Comparison of ENCODE assay signal across 25 mouse cellular contexts in the genomic region with DNA sequence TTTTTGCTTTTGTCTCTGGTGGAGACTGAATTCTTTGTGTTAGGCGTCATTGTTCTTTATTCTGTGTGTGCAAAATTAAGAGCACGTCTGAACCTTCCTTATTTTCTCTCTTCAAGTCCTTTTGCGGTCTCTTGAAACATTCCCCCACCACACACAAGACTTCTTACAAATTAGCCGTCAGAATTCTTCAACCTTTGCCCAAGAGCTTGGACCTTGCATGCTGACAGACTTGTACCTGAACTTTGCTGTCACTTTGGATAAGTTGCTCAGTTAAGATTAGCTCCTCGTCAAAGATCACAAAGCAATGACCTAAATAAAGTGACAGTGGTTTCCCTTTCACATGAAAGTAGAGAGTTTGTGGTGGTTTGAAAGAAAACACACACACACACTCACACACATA. TPM values are rescaled to one million over a fixed set of nuclear protein-coding genes. Genes with fewer than 3 reads are reported as not detected.
DNase-seq lines count a peak whose midpoint lies in the region; ATAC-seq and TF ChIP-seq lines count a peak whose summit lies in the region.
"Had no signal": no experiment of that assay in that cellular context is flagged by ENCODE, and none has a peak within 500 bp of the region (broad histone marks: within the 10 kb centered on the region; RNA-seq: fewer than 3 reads in every experiment).

No protein-coding gene starts in this region.

- H3K9ac ChIP-seq in kidney, embryonic 16.5 days (replicated peaks; ENCODE audit: low read length) = no peak overlapping the region
- no peak overlapping the region for H3K9ac ChIP-seq in liver, embryonic 13.5 days
- no peak overlapping the region for H3K9ac ChIP-seq in liver, embryonic 12.5 days
- no peak overlapping the region for H3K9ac ChIP-seq in intestine, embryonic 16.5 days (ENCODE audit: low read depth, low read length)
- no peak overlapping the region for H3K9ac ChIP-seq in stomach, embryonic 16.5 days (ENCODE audit: low read length)
- H3K9ac ChIP-seq: embryonic facial prominence, embryonic 12.5 days; embryonic facial prominence, embryonic 15.5 days; forebrain, postnatal 0 days; heart, embryonic 13.5 days; hindbrain, embryonic 14.5 days had no signal

- H3K4me1 ChIP-seq in kidney, adult 2 months (ENCODE audit: control insufficient read depth, insufficient read depth, low read length) = 0 out of 2 replicates have a peak, but pooled peaks cover 5% of the 10 kb centered on the region
- H3K4me1 ChIP-seq in kidney, embryonic 16.5 days (ENCODE audit: insufficient read depth, low read length) = peaks cover 13% of the 10 kb centered on the region
- H3K4me1 ChIP-seq in liver, embryonic 13.5 days (replicated peaks) = peaks cover 44% of the 10 kb centered on the region
- H3K4me1 ChIP-seq in liver, embryonic 12.5 days = peaks cover 47% of the 10 kb centered on the region
- H3K4me1 ChIP-seq in intestine, embryonic 16.5 days (ENCODE audit: control insufficient read depth, insufficient read depth, low read length) = peaks cover 7% of the 10 kb centered on the region; the same call in 1 of the 2 replicates
- H3K4me1 ChIP-seq in stomach, embryonic 16.5 days (ENCODE audit: control insufficient read depth, insufficient read depth, low read length) = peaks cover 14% of the 10 kb centered on the region
- H3K4me1 ChIP-seq: embryonic facial prominence, embryonic 12.5 days had no signal

- H3K27me3 ChIP-seq in kidney, adult 2 months (replicated peaks; ENCODE audit: control insufficient read depth, insufficient read depth, low read length) = no peaks in the 10 kb centered on the region
- H3K27me3 ChIP-seq in kidney, embryonic 16.5 days (ENCODE audit: insufficient read depth, low read length) = no peaks in the 10 kb centered on the region
- no peaks in the 10 kb centered on the region for H3K27me3 ChIP-seq in liver, embryonic 13.5 days
- no peaks in the 10 kb centered on the region for H3K27me3 ChIP-seq in liver, embryonic 12.5 days (replicated peaks)
- H3K27me3 ChIP-seq in intestine, embryonic 16.5 days (replicated peaks; ENCODE audit: control insufficient read depth, insufficient read depth, low read length) = no peaks in the 10 kb centered on the region
- no peaks in the 10 kb centered on the region for H3K27me3 ChIP-seq in stomach, embryonic 16.5 days (ENCODE audit: control insufficient read depth, insufficient read depth, low read length)
- H3K27me3 ChIP-seq: embryonic facial prominence, embryonic 15.5 days; heart, embryonic 13.5 days; Patski had no signal

- H3K36me3 ChIP-seq in kidney, adult 2 months (ENCODE audit: control insufficient read depth, insufficient read depth, low read length) = no peaks in the 10 kb centered on the region
- H3K36me3 ChIP-seq in kidney, embryonic 16.5 days (ENCODE audit: insufficient read depth, low read length) = 0 out of 2 replicates have a peak, but pooled peaks cover 3% of the 10 kb centered on the region
- peaks cover 13% of the 10 kb centered on the region for H3K36me3 ChIP-seq in liver, embryonic 13.5 days
- H3K36me3 ChIP-seq in liver, embryonic 12.5 days = peaks cover 15% of the 10 kb centered on the region
- H3K36me3 ChIP-seq in intestine, embryonic 16.5 days (ENCODE audit: control insufficient read depth, insufficient read depth, low read length) = no peaks in the 10 kb centered on the region
- H3K36me3 ChIP-seq in stomach, embryonic 16.5 days (ENCODE audit: control insufficient read depth, insufficient read depth, low read length) = no peaks in the 10 kb centered on the region
- H3K36me3 ChIP-seq: embryonic facial prominence, embryonic 12.5 days; heart, embryonic 10.5 days had no signal

- DNase-seq in kidney, adult 2 months = peak; percentile 71
- no peak for DNase-seq in liver, embryonic 13.5 days
- no peak for DNase-seq in right cerebral cortex, postnatal 25 days
- DNase-seq in gastrocnemius, postnatal 14 days = no peak
- DNase-seq: B cell, adult 2 months; cerebellum, adult 11 months; cerebellum, adult 2 months; cerebellum, adult 9-11 months; cerebellum, postnatal 25 days; forebrain, postnatal 0 days; gastrocnemius, postnatal 36 days; heart, adult 2 months; heart, postnatal 14 days; heart, postnatal 4 days had no signal

- H3K27ac ChIP-seq in kidney, adult 2 months (ENCODE audit: insufficient read depth, low read depth, low read length) = peak overlapping the region; percentile 63; the same call in 1 of the 2 replicates
- H3K27ac ChIP-seq in kidney, embryonic 16.5 days (ENCODE audit: low read length) = no peak overlapping the region
- H3K27ac ChIP-seq in liver, embryonic 13.5 days = no peak overlapping the region
- no peak overlapping the region for H3K27ac ChIP-seq in liver, embryonic 12.5 days
- H3K27ac ChIP-seq in intestine, embryonic 16.5 days (ENCODE audit: low read length) = peak overlapping the region; percentile 26
- H3K27ac ChIP-seq in stomach, embryonic 16.5 days (ENCODE audit: low read length) = 0 out of 2 replicates have a peak overlapping the region, but pooled peaks have one; percentile 4
- H3K27ac ChIP-seq: embryonic facial prominence, embryonic 12.5 days; embryonic facial prominence, embryonic 15.5 days; heart, adult 2 months; heart, embryonic 10.5 days; heart, embryonic 13.5 days; hindbrain, embryonic 14.5 days had no signal

- H3K9me3 ChIP-seq in kidney, embryonic 16.5 days (ENCODE audit: low read length) = no peaks in the 10 kb centered on the region
- no peaks in the 10 kb centered on the region for H3K9me3 ChIP-seq in liver, embryonic 13.5 days (replicated peaks)
- no peaks in the 10 kb centered on the region for H3K9me3 ChIP-seq in liver, embryonic 12.5 days (replicated peaks)
- H3K9me3 ChIP-seq in intestine, embryonic 16.5 days (ENCODE audit: control insufficient read depth, low read length) = no peaks in the 10 kb centered on the region
- no peaks in the 10 kb centered on the region for H3K9me3 ChIP-seq in stomach, embryonic 16.5 days (replicated peaks; ENCODE audit: control insufficient read depth, low read length)
- H3K9me3 ChIP-seq: embryonic facial prominence, embryonic 12.5 days; embryonic facial prominence, embryonic 15.5 days; heart, embryonic 10.5 days; heart, embryonic 13.5 days had no signal

- whole genome bisulfite sequencing in kidney, adult 2 months = 69% methylated on average over 5 of the region's 5 CpGs
- WGBS in kidney, embryonic 16.5 days = 88% methylated on average over 5 of the region's 5 CpGs
- 88% methylated on average over 5 of the region's 5 CpGs for whole genome bisulfite sequencing in liver, embryonic 13.5 days (ENCODE audit: insufficient replicate concordance)
- 85% methylated on average over 5 of the region's 5 CpGs for WGBS in liver, embryonic 12.5 days (ENCODE audit: insufficient replicate concordance)
- WGBS in intestine, embryonic 16.5 days = 74% methylated on average over 5 of the region's 5 CpGs
- WGBS in stomach, embryonic 16.5 days = 70% methylated on average over 5 of the region's 5 CpGs

- no peak for ATAC-seq in kidney, embryonic 16.5 days (ENCODE audit: low FRiP score, low TSS enrichment)
- no peak for ATAC-seq in liver, embryonic 13.5 days (ENCODE audit: low read depth)
- no peak for ATAC-seq in liver, embryonic 12.5 days
- ATAC-seq in intestine, embryonic 16.5 days = no peak
- no peak for ATAC-seq in stomach, embryonic 16.5 days (ENCODE audit: insufficient read depth, low FRiP score)
- ATAC-seq: forebrain, embryonic 14.5 days; forebrain, postnatal 0 days; Patski had no signal

- intact Hi-C loops in gastrocnemius, postnatal 14 days (cut with DNase I; ENCODE audit: low total_unique reads) = no loop called here

- no peak for TF ChIP-seq POLR2A in kidney, adult 2 months (IDR thresholded peaks at IDR 0.05; ENCODE audit: low read depth, low read length)

- no peak for TF ChIP-seq CTCF in kidney, adult 2 months (conservative IDR thresholded peaks at IDR 0.05; ENCODE audit: insufficient read depth, insufficient read length, low read depth, low read length)

- H3K4me2 ChIP-seq in kidney, embryonic 16.5 days (replicated peaks; ENCODE audit: low read depth, low read length) = no peak overlapping the region
- no peak overlapping the region; the same call in 1 of the 2 replicates for H3K4me2 ChIP-seq in liver, embryonic 13.5 days
- no peak overlapping the region for H3K4me2 ChIP-seq in liver, embryonic 12.5 days
- H3K4me2 ChIP-seq in intestine, embryonic 16.5 days (ENCODE audit: low read depth, low read length) = peak overlapping the region; percentile 14; the same call in 1 of the 2 replicates
- H3K4me2 ChIP-seq in stomach, embryonic 16.5 days (ENCODE audit: low read depth, low read length) = no peak overlapping the region
- H3K4me2 ChIP-seq: embryonic facial prominence, embryonic 12.5 days; embryonic facial prominence, embryonic 15.5 days; heart, embryonic 13.5 days; hindbrain, embryonic 14.5 days had no signal

- no peak overlapping the region for H3K4me3 ChIP-seq in kidney, adult 2 months (ENCODE audit: insufficient read depth, low read depth, low read length)
- no peak overlapping the region for H3K4me3 ChIP-seq in kidney, embryonic 16.5 days (ENCODE audit: low read length)
- 0 out of 2 replicates have a peak overlapping the region, but pooled peaks have one; percentile 96 for H3K4me3 ChIP-seq in liver, embryonic 13.5 days (replicated peaks)
- H3K4me3 ChIP-seq in liver, embryonic 12.5 days = no peak overlapping the region
- no peak overlapping the region for H3K4me3 ChIP-seq in intestine, embryonic 16.5 days (ENCODE audit: low read length)
- no peak overlapping the region for H3K4me3 ChIP-seq in stomach, embryonic 16.5 days (replicated peaks; ENCODE audit: low read length)
- H3K4me3 ChIP-seq: embryonic facial prominence, embryonic 12.5 days; embryonic facial prominence, embryonic 15.5 days; heart, adult 2 months; heart, embryonic 10.5 days; heart, embryonic 13.5 days had no signal

RNA-seq across cellular contexts. Expression of gene Lrrc8b, which starts 3.3 kb away (rescaled TPM):
- 17.9 and 20.7 TPM in 2 replicates for polyA plus RNA-seq in kidney, adult 2 months (2012; rRNA removed)
- 5.3 and 5.5 TPM in 2 replicates for polyA plus RNA-seq in kidney, embryonic 16.5 days (2015; fragmentation: Nextera tagmentation; extraction: Ambion mirVana)
- polyA plus RNA-seq in liver, embryonic 13.5 days (2015; fragmentation: Nextera tagmentation; extraction: Ambion mirVana) = 4.1 and 5.7 TPM in 2 replicates
- polyA plus RNA-seq in liver, embryonic 12.5 days (2016; fragmentation: Nextera tagmentation; extraction: Ambion mirVana) = 7.5 and 7.8 TPM in 2 replicates
- 3.1 and 3.7 TPM in 2 replicates for polyA plus RNA-seq in intestine, embryonic 16.5 days (2015; fragmentation: Nextera tagmentation; extraction: Ambion mirVana)
- 5.4 and 6.0 TPM in 2 replicates for polyA plus RNA-seq in stomach, embryonic 16.5 days (2015; fragmentation: Nextera tagmentation; extraction: Ambion mirVana)
- total RNA-seq in gastrocnemius, postnatal 14 days (2021) = 1 to 10 TPM; 5.0 to 5.7 TPM

Comparison
In these comparisons a context has a peak if more than half of its experiments do, and no peak if none do; other contexts are left out.
1. H3K27ac ChIP-seq: peak in kidney, adult 2 months (single experiment), intestine, embryonic 16.5 days (single experiment) and stomach, embryonic 16.5 days (single experiment); none in kidney, embryonic 16.5 days (single experiment), liver, embryonic 13.5 days (single experiment) and liver, embryonic 12.5 days (single experiment).